Comparison of ENCODE assay signal across 21 mouse cellular contexts in the genomic region with DNA sequence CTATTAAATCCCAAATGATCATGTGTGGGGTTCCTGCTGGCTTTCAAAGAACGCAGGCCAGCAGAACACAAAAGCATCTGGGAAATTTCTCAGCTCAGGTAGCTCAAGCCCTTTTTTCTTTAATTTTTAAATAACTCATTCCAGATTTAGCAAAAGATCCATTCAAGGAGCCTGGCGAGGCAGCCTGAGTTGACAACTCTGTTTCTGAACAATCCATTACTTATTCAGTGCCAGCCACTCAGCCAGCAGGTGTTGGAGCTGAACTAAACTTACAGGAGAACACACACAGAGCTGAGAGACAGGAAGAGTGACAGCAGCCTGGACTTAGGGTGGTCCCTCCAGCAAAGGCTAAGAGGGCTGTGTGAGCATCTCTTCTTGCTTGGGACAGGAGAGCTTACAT.
DNase-seq lines count a peak whose midpoint lies in the region; ATAC-seq lines count a peak whose summit lies in the region.
"Had no signal": no experiment of that assay in that cellular context is flagged by ENCODE, and none has a peak within 500 bp of the region (broad histone marks: within the 10 kb centered on the region; RNA-seq: fewer than 3 reads in every experiment).

No protein-coding gene starts in this region.

- peaks cover 7% of the 10 kb centered on the region for H3K4me1 ChIP-seq in forebrain, embryonic 16.5 days (replicated peaks; ENCODE audit: control insufficient read depth, insufficient read depth, low read length)
- no peaks in the 10 kb centered on the region for H3K4me1 ChIP-seq in forebrain, embryonic 11.5 days (replicated peaks; ENCODE audit: control insufficient read depth, insufficient read depth, low read length)
- H3K4me1 ChIP-seq in hindbrain, embryonic 16.5 days (ENCODE audit: control insufficient read depth, insufficient read depth, low read depth, low read length): no peaks in the 10 kb centered on the region

- no peak overlapping the region for H3K4me3 ChIP-seq in forebrain, embryonic 16.5 days (replicated peaks; ENCODE audit: low read length)
- H3K4me3 ChIP-seq in forebrain, embryonic 11.5 days (ENCODE audit: low read depth, low read length): no peak overlapping the region
- no peak overlapping the region for H3K4me3 ChIP-seq in hindbrain, embryonic 16.5 days (ENCODE audit: low read length)
- H3K4me3 ChIP-seq: gastrocnemius, adult 2 months; hindbrain, embryonic 12.5 days had no signal

- intact Hi-C loops in left cerebral cortex, postnatal 25 days (cut with DNase I): loop anchor here (5.0 kb wide), 1 partner anchor 284 kb away; no protein-coding TSS in a partner anchor
- intact Hi-C loops in left cerebral cortex, postnatal 36 days (cut with DNase I): no loop called here

- no peak overlapping the region for H3K9ac ChIP-seq in forebrain, embryonic 16.5 days (replicated peaks; ENCODE audit: low read depth, low read length)
- H3K9ac ChIP-seq in forebrain, embryonic 11.5 days (ENCODE audit: low read length): no peak overlapping the region
- H3K9ac ChIP-seq in hindbrain, embryonic 16.5 days (ENCODE audit: low read depth, low read length): no peak overlapping the region
- H3K9ac ChIP-seq: hindbrain, embryonic 12.5 days had no signal

- no peaks in the 10 kb centered on the region for H3K36me3 ChIP-seq in forebrain, embryonic 16.5 days (ENCODE audit: control insufficient read depth, insufficient read depth)
- no peaks in the 10 kb centered on the region for H3K36me3 ChIP-seq in forebrain, embryonic 11.5 days (ENCODE audit: control insufficient read depth, insufficient read depth, low read length)
- H3K36me3 ChIP-seq in hindbrain, embryonic 16.5 days (ENCODE audit: control insufficient read depth, insufficient read depth, low read length): no peaks in the 10 kb centered on the region
- H3K36me3 ChIP-seq: hindbrain, embryonic 12.5 days had no signal

- no peak for DNase-seq in forebrain, embryonic 11.5 days (ENCODE audit: low spot score)
- DNase-seq in left cerebral cortex, postnatal 25 days (ENCODE audit: low spot score in 2 of 2): peak; percentile 14 to 31
- no peak for DNase-seq in left cerebral cortex, postnatal 36 days (ENCODE audit: low spot score in 2 of 2)
- peak; percentile 61 for DNase-seq in brain, adult 2 months (ENCODE audit: low read depth, low spot score)
- peak; percentile 40 for DNase-seq in forelimb bud, embryonic 11.5 days (ENCODE audit: low read depth, low spot score)
- DNase-seq: adrenal gland, adult 2 months; adrenal gland, postnatal 25 days; cerebellum, adult 11-12 months; cerebellum, adult 9-10 months; cerebellum, postnatal 25 days; gastrocnemius, adult 2 months; gastrocnemius, postnatal 25 days; heart, postnatal 10 days; heart, postnatal 4 days; kidney, adult 11 months had no signal

- no peaks in the 10 kb centered on the region for H3K27me3 ChIP-seq in forebrain, embryonic 16.5 days (replicated peaks; ENCODE audit: control insufficient read depth, insufficient read depth, low read length)
- no peaks in the 10 kb centered on the region for H3K27me3 ChIP-seq in forebrain, embryonic 11.5 days (ENCODE audit: control insufficient read depth, insufficient read depth, low read length)
- no peaks in the 10 kb centered on the region for H3K27me3 ChIP-seq in hindbrain, embryonic 16.5 days (replicated peaks; ENCODE audit: control insufficient read depth, insufficient read depth, low read length)
- H3K27me3 ChIP-seq: CH12.LX; hindbrain, embryonic 12.5 days; Patski had no signal

- ATAC-seq in forebrain, embryonic 16.5 days: peak; percentile 38
- ATAC-seq in forebrain, embryonic 11.5 days (replicated peaks; ENCODE audit: low FRiP score): no peak
- ATAC-seq in hindbrain, embryonic 16.5 days: no peak
- ATAC-seq: hindbrain, postnatal 0 days; Patski had no signal

- no peak overlapping the region for H3K4me2 ChIP-seq in forebrain, embryonic 16.5 days (ENCODE audit: low read length)
- no peak overlapping the region for H3K4me2 ChIP-seq in forebrain, embryonic 11.5 days (ENCODE audit: low read depth, low read length, severe bottlenecking)
- H3K4me2 ChIP-seq in hindbrain, embryonic 16.5 days (ENCODE audit: low read length): no peak overlapping the region
- H3K4me2 ChIP-seq: hindbrain, embryonic 12.5 days had no signal

- 37% methylated on average over 2 of the region's 2 CpGs for WGBS in forebrain, embryonic 16.5 days
- WGBS in forebrain, embryonic 11.5 days: 65% methylated on average over 2 of the region's 2 CpGs
- 41% methylated on average over 2 of the region's 2 CpGs for WGBS in hindbrain, embryonic 16.5 days

- H3K27ac ChIP-seq in forebrain, embryonic 16.5 days (ENCODE audit: low read length): no peak overlapping the region
- H3K27ac ChIP-seq in forebrain, embryonic 11.5 days (ENCODE audit: low read depth, low read length): no peak overlapping the region
- no peak overlapping the region for H3K27ac ChIP-seq in hindbrain, embryonic 16.5 days (ENCODE audit: low read depth, low read length)
- H3K27ac ChIP-seq: gastrocnemius, adult 2 months; hindbrain, embryonic 12.5 days; hindbrain, postnatal 0 days had no signal

- no peaks in the 10 kb centered on the region for H3K9me3 ChIP-seq in forebrain, embryonic 16.5 days (ENCODE audit: control insufficient read depth, low read length)
- no peaks in the 10 kb centered on the region for H3K9me3 ChIP-seq in forebrain, embryonic 11.5 days (ENCODE audit: control insufficient read depth, low read length)
- H3K9me3 ChIP-seq in hindbrain, embryonic 16.5 days (ENCODE audit: control insufficient read depth, low read length): no peaks in the 10 kb centered on the region
- H3K9me3 ChIP-seq: hindbrain, embryonic 12.5 days had no signal

Comparison
In these comparisons a context has a peak if more than half of its experiments do, and no peak if none do; other contexts are left out.
1. DNase-seq: peak in left cerebral cortex, postnatal 25 days (2 of 2), brain, adult 2 months (single experiment) and forelimb bud, embryonic 11.5 days (single experiment); none in forebrain, embryonic 11.5 days (single experiment) and left cerebral cortex, postnatal 36 days (0 of 2).